Mouse (Mus musculus): ENCODE measurements around the gene Hes5.

- TF ChIP-seq CTCF (IDR thresholded peaks at IDR 0.05; ENCODE audit: borderline replicate concordance, extremely low read depth, insufficient read depth, insufficient read length) (no peak), POLR2A (IDR thresholded peaks at IDR 0.05; ENCODE audit: borderline replicate concordance, extremely low read depth, insufficient read depth, insufficient read length, poor library complexity, severe bottlenecking) (no peak)
Observed at GRCm38 (mm10) chr4:154957289-154957993, 3.3 kb upstream of the Hes5 start.
